Mouse (Mus musculus) MEL (cell line): ENCODE results near the gene Vps9d1. TPM values are rescaled to one million over a fixed set of nuclear protein-coding genes. Genes with fewer than 3 reads are reported as not detected.

Source experiments
- DNase-seq: peaks from one replicate; pipeline ENCODE4 v3.0.0; 2011; ENCODE audit warnings: low read depth, low spot score
- H3K27ac ChIP-seq: 2 replicates; pipeline ENCODE4 v1.5.1; 2012; ENCODE audit warnings: low read depth, mild to moderate bottlenecking, control low read depth, low read length, moderate library complexity; ENCODE audit not compliant: control insufficient read depth
- H3K27me3 ChIP-seq, 2 experiments: fragments of 150-350 bp in 1 of 2; sonication (generic) in 1 of 2; 2 replicates each; pipeline ENCODE4 v1.6.1; 2012; ENCODE audit warnings: low read length in 2 of 2, mild to moderate bottlenecking in 2 of 2, improper control_type of control experiment in 1 of 2, moderate library complexity in 1 of 2; ENCODE audit not compliant: insufficient read depth in 2 of 2, control insufficient read depth in 1 of 2
- H3K36me3 ChIP-seq, 2 experiments: 2 replicates each; pipeline ENCODE4 v1.6.1; 2012 to 2014; ENCODE audit warnings: low read length in 2 of 2, improper control_type of control experiment in 1 of 2, inconsistent platforms in 1 of 2, mild to moderate bottlenecking in 1 of 2; ENCODE audit not compliant: insufficient read depth in 2 of 2, control insufficient read depth in 1 of 2
- H3K4me1 ChIP-seq, 2 experiments: fragments of 150-350 bp in 1 of 2; sonication (generic) in 1 of 2; 2 replicates each; pipeline ENCODE4 v1.6.1; 2012; ENCODE audit warnings: low read length in 2 of 2, improper control_type of control experiment in 1 of 2, mild to moderate bottlenecking in 1 of 2; ENCODE audit not compliant: insufficient read depth in 2 of 2, control insufficient read depth in 1 of 2
- H3K4me3 ChIP-seq, 2 experiments: fragments of 150-350 bp in 1 of 2; sonication (generic) in 1 of 2; 2 replicates each; pipeline ENCODE4 v1.5.1; 2012; ENCODE audit warnings: low read depth in 2 of 2, low read length in 2 of 2, mild to moderate bottlenecking in 2 of 2, moderate library complexity in 2 of 2, control low read depth in 1 of 2, improper control_type of control experiment in 1 of 2; ENCODE audit not compliant: control insufficient read depth in 1 of 2, insufficient read depth in 1 of 2
- H3K79me2 ChIP-seq: 2 replicates; pipeline ENCODE4 v1.6.1; 2012; ENCODE audit warnings: mild to moderate bottlenecking, low read length, moderate library complexity; ENCODE audit not compliant: control insufficient read depth, poor library complexity, insufficient read depth
- H3K9ac ChIP-seq: 2 replicates; pipeline ENCODE4 v1.6.1; 2012; ENCODE audit warnings: low read depth, mild to moderate bottlenecking, control low read depth, low read length, moderate library complexity; ENCODE audit not compliant: control insufficient read depth, poor library complexity, severe bottlenecking
- H3K9me3 ChIP-seq: fragments of 150-350 bp; sonication (generic); replicated peaks from 2 replicates; pipeline ENCODE4 v1.6.1; 2012; ENCODE audit warnings: mild to moderate bottlenecking, low read length, improper control_type of control experiment, moderate library complexity; ENCODE audit not compliant: insufficient read depth
- CHD2 ChIP-seq: IDR thresholded peaks from 2 replicates; pipeline ENCODE4 v1.6.1; 2011; ENCODE audit warnings: low read length, improper control_type of control experiment
- CTCF ChIP-seq, 3 experiments: IDR thresholded peaks in 2 of 3; conservative IDR thresholded peaks in 1 of 3; 2 replicates each; pipeline ENCODE4 v1.5.1; 2011 to 2012; ENCODE audit warnings: low read length in 3 of 3, low read depth in 2 of 3, mild to moderate bottlenecking in 2 of 3, improper control_type of control experiment in 1 of 3, inconsistent platforms in 1 of 3, mixed read lengths in 1 of 3, moderate library complexity in 1 of 3; ENCODE audit not compliant: control insufficient read depth in 1 of 3, insufficient read depth in 1 of 3, poor library complexity in 1 of 3, severe bottlenecking in 1 of 3
- ELF1 ChIP-seq: IDR thresholded peaks from 2 replicates; pipeline ENCODE4 v1.6.1; 2014; ENCODE audit warnings: low read depth, mild to moderate bottlenecking, inconsistent platforms, low read length, improper control_type of control experiment, moderate library complexity
- ETS1 ChIP-seq: IDR thresholded peaks from 2 replicates; pipeline ENCODE4 v1.6.1; 2012; ENCODE audit warnings: low read depth, mild to moderate bottlenecking, inconsistent platforms, low read length, improper control_type of control experiment, moderate library complexity
- POLR2A ChIP-seq, 2 experiments: IDR thresholded peaks; 2 replicates each; pipeline ENCODE4 v1.6.1; 2011 to 2012; ENCODE audit warnings: low read length in 2 of 2, mild to moderate bottlenecking in 2 of 2, control low read depth in 1 of 2, improper control_type of control experiment in 1 of 2, low read depth in 1 of 2, moderate library complexity in 1 of 2; ENCODE audit not compliant: control insufficient read depth in 1 of 2, insufficient read depth in 1 of 2, poor library complexity in 1 of 2
- POLR2AphosphoS5 ChIP-seq: IDR thresholded peaks from 2 replicates; pipeline ENCODE4 v1.6.1; 2012; ENCODE audit warnings: low read depth, borderline replicate concordance, mild to moderate bottlenecking, inconsistent platforms, low read length, moderate library complexity, mixed read lengths
- SIN3A ChIP-seq: IDR thresholded peaks from 2 replicates; pipeline ENCODE4 v1.6.1; 2012; ENCODE audit warnings: low read length, improper control_type of control experiment, inconsistent platforms
- TBP ChIP-seq: IDR thresholded peaks from 2 replicates; pipeline ENCODE4 v1.8.0; 2011; ENCODE audit warnings: low read depth, low read length, improper control_type of control experiment
- ZC3H11A ChIP-seq: IDR thresholded peaks from 2 replicates; pipeline ENCODE4 v1.6.1; 2012; ENCODE audit warnings: low read depth, mild to moderate bottlenecking, inconsistent platforms, low read length, improper control_type of control experiment
- ZMIZ1 ChIP-seq: IDR thresholded peaks from 2 replicates; pipeline ENCODE4 v1.6.1; 2012; ENCODE audit warnings: low read depth, mild to moderate bottlenecking, inconsistent platforms, low read length, improper control_type of control experiment, moderate library complexity
- ZNF384 ChIP-seq: IDR thresholded peaks from 2 replicates; pipeline ENCODE4 v1.6.1; 2012; ENCODE audit warnings: low read depth, mild to moderate bottlenecking, inconsistent platforms, low read length, improper control_type of control experiment
- polyA plus RNA-seq, 2 experiments: library from polyadenylated mRNA; stranded (reverse) in 1 of 2; unstranded in 1 of 2; fragments of >175 nt in 1 of 2; fragments of >200 nt in 1 of 2; gene quantifications; 2 replicates each; pipeline versions ENCODE4 v1.2.1 to v1.2.4; 2012; ENCODE audit warnings: low replicate concordance in 2 of 2, low read depth in 1 of 2; ENCODE audit not compliant: insufficient read length in 2 of 2, insufficient read depth in 1 of 2, missing spikeins in 1 of 2
- total RNA-seq: library from RNA; depleted of rRNA; stranded (reverse); fragments of 300-350 nt; gene quantifications from 2 replicates; pipeline ENCODE4 v1.2.3, GENCODE M21; 2012

Vps9d1 gene
- total and polyA plus RNA-seq, 3 experiments, result 4.4 to 12.2 TPM; not detected in 1

DNA sequence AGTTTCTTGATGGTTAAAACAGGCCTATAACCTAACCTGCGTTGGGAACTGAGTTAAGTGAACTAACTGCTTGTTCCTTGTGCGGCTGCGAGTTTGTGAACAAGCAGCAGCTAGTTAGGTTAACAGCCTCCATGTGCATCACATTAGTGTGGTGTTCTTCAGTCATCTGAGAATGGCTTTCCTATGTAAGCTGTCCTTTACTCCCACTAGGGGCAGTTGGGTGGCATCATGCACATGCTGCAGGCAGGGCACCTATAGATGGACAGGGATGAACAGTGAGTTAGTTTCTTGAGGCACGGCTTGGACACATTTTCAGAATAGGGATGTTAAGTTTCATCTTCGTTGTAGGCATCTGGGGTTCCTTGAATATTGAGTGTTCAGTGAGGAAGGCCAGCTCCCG lies 1.0 kb upstream of the Vps9d1 start:
- Histone ChIP-seq H3K9me3 (no peaks in the 10 kb centered on the region), H3K79me2 (peaks cover 13% of the 10 kb centered on the region), H3K27ac (no peak overlapping the region)
- TF ChIP-seq ZC3H11A (no peak), CTCF (IDR thresholded peaks at IDR 0.05 in 2 of 3, conservative IDR thresholded peaks at IDR 0.05 in 1 of 3; ENCODE audit: control insufficient read depth in 1 of 3, insufficient read depth in 1 of 3, low read depth in 2 of 3, low read length in 3 of 3, poor library complexity in 1 of 3, severe bottlenecking in 1 of 3) (peak in 2 of 3 experiments; percentile 15 to 19; a peak in 3 of 6 replicates)
- TF ChIP-seq, all 39 proteins: peak for 1
- Histone ChIP-seq H3K4me1 (peaks cover 0 to 16% of the 10 kb centered on the region in 2 experiments; a peak in 2 of 4 replicates), H3K4me3 (peak overlapping the region; percentile 84 to 98), H3K27me3 (no peaks in the 10 kb centered on the region), H3K36me3 (peaks cover 0 to 9% of the 10 kb centered on the region in 2 experiments; a peak in 2 of 4 replicates), H3K9ac (peak overlapping the region; percentile 89)
- peak; percentile 54 for DNase-seq

DNA sequence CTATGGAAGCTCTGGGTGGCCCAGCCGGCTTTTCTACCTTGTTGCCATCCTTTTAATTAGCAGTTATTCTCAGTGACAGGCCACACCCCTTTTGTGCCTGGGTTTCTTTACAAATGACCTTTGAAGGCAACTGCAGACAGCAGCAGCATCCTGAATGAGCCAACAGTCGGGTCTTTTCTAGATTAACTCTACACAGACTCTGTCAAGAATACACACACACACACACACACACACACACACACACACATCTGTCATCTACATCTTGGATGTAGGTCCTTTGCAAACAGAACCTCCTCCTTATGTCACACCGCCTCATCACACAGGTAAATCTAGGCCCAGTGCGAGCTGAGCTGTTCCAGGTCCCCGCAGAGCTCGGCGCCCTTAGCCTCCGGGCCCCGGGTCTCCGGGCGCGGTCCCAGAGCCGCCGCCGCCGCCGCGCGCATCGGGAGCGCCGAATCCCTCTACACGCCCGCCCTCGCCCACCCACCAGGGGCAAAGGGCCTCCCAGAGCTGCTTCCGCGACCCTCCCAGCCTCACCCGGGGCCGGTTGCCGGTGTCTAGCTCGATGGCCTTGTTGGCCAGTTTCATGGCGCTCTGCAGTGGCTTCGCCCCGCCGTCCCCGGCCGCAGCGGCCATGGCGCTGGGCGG lies 573 bp downstream of the Vps9d1 start:
- TF ChIP-seq ZMIZ1, result peak; percentile 19; the same call in 1 of the 2 replicates
- TF ChIP-seq POLR2A (IDR thresholded peaks at IDR 0.05; ENCODE audit: control insufficient read depth in 1 of 2, insufficient read depth in 1 of 2, low read depth in 1 of 2, low read length in 2 of 2, poor library complexity in 1 of 2), result peak; percentile 43 to 45; a peak in 2 of 4 replicates
- TF ChIP-seq CHD2, result no peak
- TF ChIP-seq SIN3A, result 0 out of 2 replicates have a peak, but pooled peaks have one; percentile 39
- DNase-seq, result peak; percentile 60
- Histone ChIP-seq H3K4me1 (peaks cover 0 to 22% of the 10 kb centered on the region in 2 experiments; a peak in 2 of 4 replicates), H3K79me2 (peaks cover 13% of the 10 kb centered on the region), H3K27me3 (no peaks in the 10 kb centered on the region), H3K4me3 (peak overlapping the region; percentile 70 to 86), H3K9me3 (no peaks in the 10 kb centered on the region), H3K9ac (peak overlapping the region; percentile 96), H3K27ac (peak overlapping the region; percentile 29; the same call in 1 of the 2 replicates), H3K36me3 (peaks cover 0 to 12% of the 10 kb centered on the region in 2 experiments; a peak in 2 of 4 replicates)

DNA sequence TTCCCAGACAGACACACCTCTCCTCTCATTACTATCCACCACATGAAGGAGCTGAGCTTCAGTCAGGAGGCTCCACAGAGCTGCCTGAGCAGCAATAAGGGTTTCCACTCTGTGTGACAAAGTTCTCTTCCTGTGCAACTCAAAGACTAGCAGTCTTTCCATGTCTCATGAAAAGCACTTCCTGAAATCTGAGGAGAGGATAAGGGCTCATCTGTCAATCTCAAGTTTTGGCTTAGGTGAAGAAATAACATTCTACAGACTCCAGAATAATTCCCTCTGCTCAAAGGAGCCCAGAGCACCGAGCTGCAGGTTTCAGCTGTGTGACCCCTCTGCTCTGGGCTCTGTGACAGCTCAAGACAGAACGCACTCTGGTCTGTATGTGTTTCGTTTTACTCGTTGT lies 1.2 kb downstream of the Vps9d1 start:
- TF ChIP-seq ETS1, result no peak
- peak; percentile 76; the same call in 1 of the 2 replicates for TF ChIP-seq ELF1
- TF ChIP-seq POLR2AphosphoS5, result no peak
- no peak for TF ChIP-seq ZNF384
- 0 out of 2 replicates have a peak, but pooled peaks have one; percentile 19 for TF ChIP-seq TBP
- no peak; the same call in 1 of the 2 replicates for TF ChIP-seq SIN3A
- Histone ChIP-seq H3K4me3 (peak overlapping the region; percentile 70 to 86; a peak in 3 of 4 replicates), H3K9ac (peak overlapping the region; percentile 96), H3K79me2 (peaks cover 13% of the 10 kb centered on the region), H3K27ac (no peak overlapping the region; the same call in 1 of the 2 replicates), H3K27me3 (no peaks in the 10 kb centered on the region), H3K4me1 (peaks cover 0 to 26% of the 10 kb centered on the region in 2 experiments; a peak in 2 of 4 replicates), H3K36me3 (peaks cover 0 to 12% of the 10 kb centered on the region in 2 experiments; a peak in 2 of 4 replicates), H3K9me3 (no peaks in the 10 kb centered on the region)
- DNase-seq, result peak; percentile 66
